Comparison of ENCODE assay signal across 24 mouse cellular contexts in the genomic region with DNA sequence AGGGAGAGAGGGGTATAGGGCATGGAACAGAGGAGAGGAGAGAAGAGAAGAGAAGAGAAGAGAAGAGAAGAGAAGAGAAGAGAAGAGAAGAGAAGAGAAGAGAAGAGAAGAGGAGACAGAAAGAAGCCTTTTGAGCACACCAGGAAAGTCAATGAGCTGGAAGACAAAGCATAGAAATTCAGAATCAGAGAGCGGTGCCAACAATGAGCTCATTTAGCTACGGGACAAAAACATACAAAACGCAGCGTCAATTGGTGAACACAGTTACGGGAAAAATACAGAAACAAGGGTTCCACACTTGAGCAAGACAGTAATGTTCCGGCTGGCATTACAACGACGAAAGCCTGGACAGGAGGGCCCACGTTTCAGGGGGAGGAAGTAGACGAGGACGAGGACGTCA.
DNase-seq lines count a peak whose midpoint lies in the region; ATAC-seq lines count a peak whose summit lies in the region.
"Had no signal": no experiment of that assay in that cellular context is flagged by ENCODE, and none has a peak within 500 bp of the region (broad histone marks: within the 10 kb centered on the region; RNA-seq: fewer than 3 reads in every experiment).

No protein-coding gene starts in this region.

- WGBS in forebrain, embryonic 14.5 days, result 41% methylated on average over 12 of the region's 12 CpGs
- WGBS in forebrain, embryonic 11.5 days, result 71% methylated on average over 12 of the region's 12 CpGs
- 84% methylated on average over 12 of the region's 12 CpGs for WGBS in heart, embryonic 11.5 days (ENCODE audit: insufficient replicate concordance)

- no peak overlapping the region for H3K27ac ChIP-seq in forebrain, embryonic 14.5 days (ENCODE audit: low read depth, low read length)
- no peak overlapping the region for H3K27ac ChIP-seq in forebrain, embryonic 11.5 days (ENCODE audit: low read depth, low read length)
- no peak overlapping the region for H3K27ac ChIP-seq in heart, embryonic 11.5 days (ENCODE audit: low read depth, low read length)
- H3K27ac ChIP-seq: embryonic facial prominence, embryonic 13.5 days; embryonic facial prominence, embryonic 15.5 days; forebrain, embryonic 12.5 days had no signal

- no peak overlapping the region for H3K4me2 ChIP-seq in forebrain, embryonic 14.5 days (ENCODE audit: low read length)
- H3K4me2 ChIP-seq in forebrain, embryonic 11.5 days (ENCODE audit: low read depth, low read length, severe bottlenecking), result no peak overlapping the region
- no peak overlapping the region for H3K4me2 ChIP-seq in heart, embryonic 11.5 days
- H3K4me2 ChIP-seq: embryonic facial prominence, embryonic 13.5 days; embryonic facial prominence, embryonic 15.5 days; forebrain, embryonic 12.5 days had no signal

- no peak overlapping the region for H3K4me3 ChIP-seq in forebrain, embryonic 14.5 days (ENCODE audit: low read depth, low read length)
- no peak overlapping the region for H3K4me3 ChIP-seq in forebrain, embryonic 11.5 days (ENCODE audit: low read depth, low read length)
- H3K4me3 ChIP-seq in heart, embryonic 11.5 days (ENCODE audit: low read depth, low read length), result no peak overlapping the region
- H3K4me3 ChIP-seq: embryonic facial prominence, embryonic 13.5 days; embryonic facial prominence, embryonic 15.5 days; erythroblast, embryonic 14.5 days; forebrain, embryonic 12.5 days had no signal

- intact Hi-C loops in left cerebral cortex, postnatal 4 days (cut with DNase I), result no loop called here

- DNase-seq in forebrain, embryonic 14.5 days (ENCODE audit: low spot score), result peak; percentile 65
- DNase-seq in forebrain, embryonic 11.5 days (ENCODE audit: low spot score), result no peak
- peak; percentile 28 for DNase-seq in heart, adult 11 months
- peak; percentile 36 for DNase-seq in Muller cell, postnatal 12 days (ENCODE audit: inconsistent ontology term)
- DNase-seq in brain, adult 2 months (ENCODE audit: low read depth, low spot score), result peak; percentile 50
- DNase-seq in left cerebral cortex, adult 18-20 months (ENCODE audit: low spot score in 2 of 2), result no peak
- no peak for DNase-seq in left cerebral cortex, postnatal 4 days
- DNase-seq: adrenal gland, adult 2 months; adrenal gland, postnatal 10 days; adrenal gland, postnatal 25 days; cerebellum, adult 11 months; cerebellum, adult 18-20 months; cerebellum, adult 8-10 months; cerebellum, adult 9-11 months; cerebellum, postnatal 14 days; cerebellum, postnatal 36 days; embryo, embryonic 11 days had no signal

- H3K27me3 ChIP-seq in forebrain, embryonic 14.5 days (replicated peaks; ENCODE audit: control insufficient read depth, insufficient read depth, low read length), result no peaks in the 10 kb centered on the region; the same call in 1 of the 2 replicates
- no peaks in the 10 kb centered on the region; the same call in 1 of the 2 replicates for H3K27me3 ChIP-seq in forebrain, embryonic 11.5 days (ENCODE audit: control insufficient read depth, insufficient read depth, low read length)
- no peaks in the 10 kb centered on the region for H3K27me3 ChIP-seq in heart, embryonic 11.5 days (ENCODE audit: control insufficient read depth, insufficient read depth, low read length)
- H3K27me3 ChIP-seq: embryonic facial prominence, embryonic 15.5 days had no signal

- no peaks in the 10 kb centered on the region; the same call in 1 of the 2 replicates for H3K36me3 ChIP-seq in forebrain, embryonic 14.5 days (ENCODE audit: control insufficient read depth, insufficient read depth, low read length)
- H3K36me3 ChIP-seq in forebrain, embryonic 11.5 days (ENCODE audit: control insufficient read depth, insufficient read depth, low read length), result no peaks in the 10 kb centered on the region
- H3K36me3 ChIP-seq in heart, embryonic 11.5 days (ENCODE audit: control insufficient read depth, insufficient read depth, low read length), result no peaks in the 10 kb centered on the region
- H3K36me3 ChIP-seq: embryonic facial prominence, embryonic 13.5 days; embryonic facial prominence, embryonic 15.5 days; forebrain, embryonic 12.5 days had no signal

- no peak overlapping the region for H3K9ac ChIP-seq in forebrain, embryonic 14.5 days (ENCODE audit: low read length)
- H3K9ac ChIP-seq in forebrain, embryonic 11.5 days (ENCODE audit: low read length), result no peak overlapping the region
- no peak overlapping the region for H3K9ac ChIP-seq in heart, embryonic 11.5 days (ENCODE audit: low read depth, low read length)
- H3K9ac ChIP-seq: embryonic facial prominence, embryonic 13.5 days; embryonic facial prominence, embryonic 15.5 days; forebrain, embryonic 12.5 days had no signal

- ATAC-seq in forebrain, embryonic 14.5 days, result peak; percentile 37; the same call in 1 of the 2 replicates
- ATAC-seq in forebrain, embryonic 11.5 days (replicated peaks; ENCODE audit: low FRiP score), result no peak
- no peak for ATAC-seq in heart, embryonic 11.5 days (replicated peaks; ENCODE audit: insufficient number of reproducible peaks, low FRiP score, low TSS enrichment)
- ATAC-seq: activated CD4-positive, CD25-positive, alpha-beta regulatory T cell, adult 4 months; Patski had no signal

- 0 out of 2 replicates have a peak, but pooled peaks cover 7% of the 10 kb centered on the region for H3K4me1 ChIP-seq in forebrain, embryonic 14.5 days (ENCODE audit: control insufficient read depth, insufficient read depth, low read length)
- no peaks in the 10 kb centered on the region; the same call in 1 of the 2 replicates for H3K4me1 ChIP-seq in forebrain, embryonic 11.5 days (replicated peaks; ENCODE audit: control insufficient read depth, insufficient read depth, low read length)
- no peaks in the 10 kb centered on the region for H3K4me1 ChIP-seq in heart, embryonic 11.5 days (ENCODE audit: control insufficient read depth, insufficient read depth, low read length)
- H3K4me1 ChIP-seq: embryonic facial prominence, embryonic 13.5 days; embryonic facial prominence, embryonic 15.5 days; forebrain, embryonic 12.5 days had no signal

- no peaks in the 10 kb centered on the region for H3K9me3 ChIP-seq in forebrain, embryonic 14.5 days (replicated peaks; ENCODE audit: control insufficient read depth, low read length)
- no peaks in the 10 kb centered on the region for H3K9me3 ChIP-seq in forebrain, embryonic 11.5 days (ENCODE audit: control insufficient read depth, low read length)
- H3K9me3 ChIP-seq in heart, embryonic 11.5 days (replicated peaks; ENCODE audit: control insufficient read depth, low read length), result no peaks in the 10 kb centered on the region
- H3K9me3 ChIP-seq: embryonic facial prominence, embryonic 13.5 days; embryonic facial prominence, embryonic 15.5 days; forebrain, embryonic 12.5 days had no signal

Comparison
In these comparisons a context has a peak if more than half of its experiments do, and no peak if none do; other contexts are left out.
1. DNase-seq: peak in forebrain, embryonic 14.5 days (single experiment), heart, adult 11 months (single experiment), Muller cell, postnatal 12 days (single experiment) and brain, adult 2 months (single experiment); none in forebrain, embryonic 11.5 days (single experiment), left cerebral cortex, adult 18-20 months (0 of 2) and left cerebral cortex, postnatal 4 days (single experiment).